8 mouse cellular contexts compared by ENCODE assay signal in genomic region chr11:5435493-5435892, GRCm38 (mm10).
"Had no signal": no experiment of that assay in that cellular context is flagged by ENCODE, and none has a peak within 500 bp of the region (broad histone marks: within the 10 kb centered on the region; RNA-seq: fewer than 3 reads in every experiment).

No protein-coding gene starts in this region.

- ATAC-seq: midbrain, embryonic 13.5 days had no signal

- DNase-seq: kidney, adult 11 months; kidney, adult 9 months; kidney, postnatal 36 days; layer of hippocampus, adult 9-11 months; lung, adult 18-20 months; retina, postnatal 1 day; thymus, adult 18-20 months had no signal
